Mouse (Mus musculus): ENCODE data around the gene Serpinb6d.

The Serpinb6d gene

GRCm38 (mm10) chr13:33661105-33661504, at the start of gene Serpinb6d:
Serpinb6d (plus strand) TSS chr13:33661405.
- DNase-seq (ENCODE audit: low spot score): no peak

DNA sequence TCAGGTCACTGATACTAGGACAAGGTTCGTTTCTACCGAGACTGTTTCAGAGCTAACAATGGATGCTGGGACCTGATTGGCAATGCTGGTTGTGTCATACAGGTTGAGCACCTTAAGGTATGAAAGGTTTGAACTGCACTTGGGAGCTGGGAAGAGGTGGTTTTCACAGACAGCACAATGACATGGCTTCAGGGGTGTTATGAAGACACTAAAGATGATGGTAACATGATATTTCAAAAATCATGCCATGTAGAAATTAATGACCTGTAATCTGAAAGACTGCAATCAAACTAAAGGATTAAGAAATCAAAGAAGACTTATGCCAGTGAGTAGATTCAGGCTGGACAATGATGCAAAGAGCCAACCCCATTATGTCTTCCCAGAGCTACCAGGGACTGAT, 38.3 kb upstream of the Serpinb6d start:
- no peak for DNase-seq (ENCODE audit: low spot score)

DNA sequence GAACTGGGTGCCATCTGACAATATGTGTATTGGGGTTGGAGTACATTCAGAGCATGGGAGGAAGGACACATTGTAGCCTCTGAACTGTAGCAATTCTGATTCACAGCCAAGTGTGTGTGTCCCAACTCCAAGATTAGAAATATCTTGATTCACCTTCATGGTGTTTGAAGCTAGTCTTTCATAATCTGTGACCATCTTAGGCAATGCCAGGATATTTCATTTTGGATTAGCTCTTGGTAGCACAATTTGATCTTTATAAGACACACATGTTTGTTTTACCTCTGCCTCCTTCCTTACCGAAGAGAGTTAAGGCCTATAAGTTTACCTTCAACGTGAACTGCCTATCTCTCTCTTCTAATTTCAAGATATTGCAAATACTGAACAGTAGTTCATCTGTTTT, 18.7 kb upstream of the Serpinb6d start:
- DNase-seq (ENCODE audit: low spot score): no peak

DNA sequence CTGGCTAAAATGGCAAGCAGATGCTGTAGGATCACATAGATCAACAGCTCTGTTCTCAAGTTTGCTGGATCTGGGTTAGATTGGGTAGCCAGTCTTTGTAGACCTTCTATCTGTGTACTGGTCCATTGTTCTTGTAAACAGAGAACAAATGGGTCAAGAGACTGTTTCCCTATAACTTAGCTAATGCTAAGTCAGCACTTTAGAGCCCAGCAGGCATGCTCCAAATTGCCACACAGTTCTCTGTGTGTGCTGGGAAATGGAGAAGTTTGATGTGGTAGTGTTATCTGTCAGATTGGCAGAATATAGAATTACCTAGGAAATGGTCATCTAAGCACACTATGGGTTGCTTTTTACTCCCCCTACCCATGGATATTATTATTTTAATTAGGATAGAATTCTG, 1.3 kb downstream of the Serpinb6d start:
- no peak for DNase-seq (ENCODE audit: low spot score)

GRCm38 (mm10) chr13:33720296-33720695, 59.1 kb downstream of the Serpinb6d start:
- DNase-seq (ENCODE audit: low spot score): no peak

Measured in MN1 (cell line).